Mouse (Mus musculus) hematopoietic stem cell, adult 5-6 weeks (primary cell): Measurements from ENCODE around the gene Guca1b. TPM values are rescaled to one million over a fixed set of nuclear protein-coding genes. Genes with fewer than 3 reads are reported as not detected.
"Not testable (repeated sequence)": the region's sequence is repeated elsewhere in the genome, so short reads cannot be mapped to it uniquely, and the experiment has no call there.

Source experiments
- ATAC-seq, 2 experiments: fragments of 125-278 bp in 1 of 2; replicated peaks in 1 of 2; 2 replicates each; pipeline ENCODE4 v1.8.0; 2016 to 2017; ENCODE audit warnings: inconsistent platforms in 2 of 2, mild to moderate bottlenecking in 2 of 2, moderate number of reproducible peaks in 2 of 2, low read depth in 1 of 2, moderate TSS enrichment in 1 of 2; ENCODE audit not compliant: low FRiP score in 2 of 2, poor library complexity in 2 of 2, severe bottlenecking in 2 of 2, insufficient read depth in 1 of 2, low TSS enrichment in 1 of 2
- total RNA-seq: library from RNA; stranded (forward); fragments of 172-1452, 232-1000 nt; gene quantifications from 2 replicates; pipeline ENCODE4 v1.2.3, GENCODE M21; 2017

The Guca1b gene
- total RNA-seq, 1 experiment from 2014 or later, result not detected

- no peak for ATAC-seq
These were observed 15.3 kb downstream of the Guca1b start, which contains the start of gene Guca1a for GRCm38 (mm10) chr17:47400451-47400850. TSS of gene Guca1a (minus strand) at chr17:47400584.

DNA sequence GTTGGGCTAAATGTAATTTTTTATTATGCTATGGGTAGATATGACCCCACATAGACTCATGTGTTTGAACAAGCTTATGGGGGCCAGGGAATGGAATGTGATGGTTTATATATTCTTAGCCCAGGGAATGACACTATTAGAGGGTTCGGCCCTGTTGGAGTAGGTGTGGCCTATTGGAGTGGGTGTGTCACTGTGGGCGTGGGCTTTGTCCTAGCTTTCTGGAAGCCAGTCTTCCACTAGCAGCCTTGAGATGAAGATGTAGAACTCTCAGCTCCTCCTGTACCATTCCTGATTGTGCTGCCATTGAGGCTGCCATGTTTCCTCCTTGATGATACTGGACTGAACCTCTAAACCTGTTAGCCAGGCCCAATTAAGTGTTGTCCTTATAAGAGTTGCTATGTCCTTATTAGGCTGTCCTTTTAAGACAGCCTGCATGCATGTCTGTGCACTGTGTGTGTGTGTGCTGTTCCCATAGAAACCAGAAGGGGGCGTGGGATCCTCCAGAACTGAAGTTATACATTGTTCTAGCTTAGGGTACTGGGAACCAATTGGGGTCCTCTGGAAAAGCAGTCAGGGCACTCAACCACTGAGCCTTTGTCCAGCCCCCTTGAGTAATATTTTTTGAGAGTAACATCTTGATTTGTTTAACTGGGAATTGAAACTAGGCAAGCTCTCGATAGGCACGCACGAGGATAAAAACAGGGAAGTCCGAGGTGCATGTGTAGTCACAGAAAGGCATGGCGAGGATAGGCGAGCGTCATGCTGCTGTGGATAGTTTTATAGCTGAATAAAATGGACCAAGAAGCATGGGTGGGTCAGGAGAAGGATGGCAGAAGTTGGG is 22.7 kb downstream of the Guca1b start:
- no peak for ATAC-seq

GRCm38 (mm10) chr17:47408558-47408898 is 23.3 kb downstream of the Guca1b start:
- peak; percentile 79 to 86 for ATAC-seq

- ATAC-seq, result peak; percentile 27 to 38; a peak in 3 of 4 replicates
These were observed 25.0 kb downstream of the Guca1b start for GRCm38 (mm10) chr17:47409897-47410861.

DNA sequence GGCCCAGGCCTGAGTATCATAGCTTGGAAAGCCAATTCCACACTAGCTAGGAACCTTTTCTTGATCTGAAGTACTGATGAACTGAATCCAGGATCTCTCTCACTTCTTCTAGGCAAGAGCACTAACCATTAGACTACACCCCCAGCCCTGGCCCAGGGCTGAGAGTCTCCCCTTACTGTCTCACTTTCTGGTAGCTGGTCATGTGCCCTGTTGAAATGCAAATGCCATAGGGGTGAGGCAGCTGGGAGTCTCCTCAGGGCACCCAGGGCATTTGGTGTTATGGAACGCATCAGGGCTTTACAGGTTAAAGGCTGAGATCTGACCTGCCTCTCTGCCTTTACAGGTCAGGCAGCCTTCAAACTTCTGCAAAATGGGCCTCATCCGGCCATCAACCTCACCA is 35.0 kb downstream of the Guca1b start:
- no peak for ATAC-seq

DNA sequence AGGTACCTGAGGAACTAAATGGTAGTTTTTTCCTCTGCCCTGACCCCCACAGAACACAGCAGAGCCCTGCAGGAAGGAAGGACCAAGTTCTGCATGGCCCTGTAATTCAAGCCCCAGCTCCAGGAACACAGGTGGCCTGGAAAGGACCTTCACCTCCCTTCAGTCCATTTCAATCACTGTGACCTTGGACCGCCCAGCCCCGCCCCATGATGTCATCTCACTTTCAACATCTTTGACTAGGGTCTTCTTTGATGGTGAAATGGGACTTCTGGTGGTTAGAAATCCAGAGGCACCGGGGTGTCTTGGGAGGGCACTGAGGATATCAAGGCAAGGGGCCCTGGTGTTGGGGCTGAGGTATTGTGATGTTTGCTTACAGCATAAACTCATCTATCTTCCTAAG is 36.4 kb downstream of the Guca1b start:
- ATAC-seq, result no peak

DNA sequence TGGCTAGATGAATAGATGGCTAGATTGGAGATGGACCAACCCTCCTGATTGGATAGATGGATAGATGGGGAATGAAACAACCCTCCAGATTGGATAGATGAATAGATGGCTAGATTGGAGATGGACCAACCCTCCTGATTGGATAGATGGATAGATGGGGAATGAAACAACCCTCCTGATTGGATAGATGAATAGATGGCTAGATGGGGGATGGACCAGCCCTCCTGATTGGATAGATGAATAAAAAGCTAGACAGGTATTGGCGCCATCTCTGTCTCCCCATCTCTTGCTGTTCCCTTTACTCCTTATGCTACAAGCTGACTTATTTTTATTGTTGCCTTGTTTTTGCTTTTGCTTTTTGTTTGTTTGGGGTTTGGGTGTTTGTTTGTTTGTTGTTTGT is 37.4 kb downstream of the Guca1b start:
- not testable (repeated sequence) for ATAC-seq

DNA sequence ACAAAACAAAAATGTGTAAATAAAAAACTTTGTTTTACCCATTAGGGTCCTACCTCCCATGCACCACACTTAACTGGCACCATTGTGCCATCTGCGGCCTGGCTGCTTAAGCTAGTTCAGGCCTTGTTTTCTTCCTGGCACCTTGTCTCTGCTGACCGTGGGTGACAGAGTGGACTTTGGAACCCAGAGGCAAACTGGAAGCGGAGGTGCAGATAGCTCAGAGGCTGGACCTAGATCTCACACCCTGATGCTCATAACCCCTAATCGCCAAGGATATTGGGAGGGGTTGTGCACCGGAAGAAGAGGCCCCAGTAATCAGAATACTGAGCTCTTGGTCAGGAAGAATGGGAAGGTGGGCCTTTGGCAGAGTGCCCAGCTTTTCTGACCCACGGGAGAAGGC is 39.0 kb downstream of the Guca1b start:
- no peak for ATAC-seq

GRCm38 (mm10) chr17:47427316-47427715 is 42.1 kb downstream of the Guca1b start:
- no peak for ATAC-seq

DNA sequence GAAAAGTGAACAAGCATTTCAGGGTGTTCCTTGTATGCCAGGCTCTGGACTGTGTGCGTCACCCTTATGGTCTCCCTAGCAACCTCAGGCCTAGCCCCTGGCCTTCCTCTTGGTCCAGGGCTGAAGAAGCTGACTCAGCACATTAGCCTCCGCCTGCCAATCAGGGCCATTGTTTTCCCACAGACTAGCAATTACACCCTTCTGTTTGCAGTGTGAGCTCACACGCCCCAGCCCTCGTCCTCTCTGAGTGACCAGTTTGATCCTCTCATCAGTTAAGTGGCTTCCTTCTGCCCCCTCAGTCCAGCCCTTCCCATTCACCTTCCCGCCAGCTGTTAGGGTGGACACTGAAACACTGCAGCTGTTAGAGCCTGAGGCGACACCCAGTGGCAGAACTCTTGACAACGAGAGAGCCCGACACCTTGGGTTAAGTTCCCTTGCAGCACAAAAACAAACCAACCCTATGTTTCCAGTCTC is 43.7 kb downstream of the Guca1b start:
- peak; percentile 42 to 71; a peak in 1 of 4 replicates for ATAC-seq

DNA sequence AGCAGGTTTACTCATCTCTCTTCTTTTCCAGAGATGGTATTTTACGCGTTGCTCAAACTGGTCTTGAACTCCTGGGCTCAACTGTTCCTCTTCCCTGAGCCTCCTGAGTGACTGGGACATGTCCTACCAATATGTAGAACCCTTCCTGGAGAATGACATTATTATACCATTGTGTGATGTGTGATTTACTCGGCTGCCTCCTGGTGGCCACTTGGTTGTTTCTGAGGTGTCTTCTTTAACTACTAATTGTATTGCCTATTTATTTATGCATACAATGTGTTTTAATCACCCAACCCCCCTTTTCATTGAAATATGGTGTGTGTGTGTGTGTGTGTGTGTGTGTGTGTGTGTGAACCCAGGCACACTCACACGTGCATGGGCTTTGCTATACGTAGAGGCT is 45.6 kb downstream of the Guca1b start:
- no peak for ATAC-seq

DNA sequence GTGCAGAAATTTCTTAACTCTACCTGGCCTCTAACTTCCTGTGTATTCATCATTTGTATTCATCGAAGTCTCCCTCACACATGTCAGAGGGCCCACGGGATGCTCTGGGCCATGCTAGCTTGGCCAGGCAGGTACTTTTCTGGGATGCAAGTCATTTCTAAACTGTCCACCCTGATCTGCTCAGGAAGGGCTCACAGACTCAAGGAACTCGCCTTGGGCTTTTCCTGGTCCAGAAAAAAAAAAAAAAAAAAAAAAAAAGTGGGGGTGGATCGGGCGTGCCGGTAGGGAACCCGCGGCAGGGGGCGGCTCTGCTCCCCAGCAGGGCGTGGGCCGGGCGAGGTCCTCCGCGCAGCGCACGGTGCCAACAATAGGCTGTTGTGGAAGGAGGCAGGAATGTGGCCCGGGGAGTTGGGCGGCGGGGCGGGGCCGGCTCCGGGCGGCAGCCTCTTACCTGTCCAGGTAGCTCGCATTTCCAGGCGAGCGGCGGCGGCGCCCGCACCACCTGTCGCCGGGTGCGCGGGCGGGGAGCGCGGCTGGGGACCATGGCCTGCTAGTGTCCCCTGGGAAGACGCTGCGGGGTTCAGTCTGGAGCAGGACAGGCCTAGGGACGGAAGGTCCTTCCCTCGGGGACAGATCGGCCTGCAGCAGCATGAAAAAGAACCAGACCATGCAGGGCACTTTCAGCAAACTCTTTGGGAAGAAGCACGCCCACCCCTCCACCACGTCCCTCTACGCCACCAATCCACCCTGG is 51.1 kb downstream of the Guca1b start, which contains the start of gene AI661453:
TSS of gene AI661453 (plus strand) at position 460 of the 751 bp plus-strand sequence.
- ATAC-seq, result no peak

DNA sequence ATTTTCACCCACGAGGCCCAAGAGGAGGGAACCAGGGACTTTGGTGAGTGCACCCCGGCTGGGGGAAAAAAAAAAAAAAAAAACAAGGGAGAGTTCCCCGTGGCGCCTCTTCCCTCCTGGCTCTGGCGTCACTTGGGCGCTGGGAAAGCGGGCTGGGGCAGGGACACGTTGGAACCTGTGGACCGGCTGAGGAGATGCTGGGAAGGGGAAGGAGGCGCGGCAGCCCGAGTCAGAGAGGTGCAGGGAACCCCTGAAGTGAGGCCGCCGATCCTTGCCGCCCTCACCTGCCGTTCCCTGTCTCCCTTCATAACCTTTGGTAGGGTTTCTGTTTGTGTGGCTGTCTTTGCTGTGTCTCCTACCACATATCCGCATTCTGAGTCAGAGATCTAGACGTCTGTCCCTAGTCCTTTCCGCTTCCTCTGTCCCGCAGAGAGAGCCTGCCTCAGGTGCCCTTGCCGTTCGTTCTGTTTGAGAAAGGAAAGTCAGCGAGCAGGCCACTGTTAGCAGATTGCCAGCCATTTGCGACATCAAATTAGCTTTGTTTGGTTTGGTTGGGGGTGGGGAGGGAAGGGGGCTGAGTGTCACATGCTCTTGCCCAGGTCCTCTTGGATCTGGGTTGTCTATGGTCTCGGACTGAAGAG is 51.8 kb downstream of the Guca1b start, which contains the start of gene 1700001C19Rik:
TSS of gene 1700001C19Rik (minus strand) at position 470 of the 641 bp plus-strand sequence.
- 0 out of 4 replicates have a peak, but pooled peaks of 1 of the 2 experiments have one; percentile 17 for ATAC-seq

- ATAC-seq, result no peak
These were observed 53.4 kb downstream of the Guca1b start for GRCm38 (mm10) chr17:47438611-47439010.

DNA sequence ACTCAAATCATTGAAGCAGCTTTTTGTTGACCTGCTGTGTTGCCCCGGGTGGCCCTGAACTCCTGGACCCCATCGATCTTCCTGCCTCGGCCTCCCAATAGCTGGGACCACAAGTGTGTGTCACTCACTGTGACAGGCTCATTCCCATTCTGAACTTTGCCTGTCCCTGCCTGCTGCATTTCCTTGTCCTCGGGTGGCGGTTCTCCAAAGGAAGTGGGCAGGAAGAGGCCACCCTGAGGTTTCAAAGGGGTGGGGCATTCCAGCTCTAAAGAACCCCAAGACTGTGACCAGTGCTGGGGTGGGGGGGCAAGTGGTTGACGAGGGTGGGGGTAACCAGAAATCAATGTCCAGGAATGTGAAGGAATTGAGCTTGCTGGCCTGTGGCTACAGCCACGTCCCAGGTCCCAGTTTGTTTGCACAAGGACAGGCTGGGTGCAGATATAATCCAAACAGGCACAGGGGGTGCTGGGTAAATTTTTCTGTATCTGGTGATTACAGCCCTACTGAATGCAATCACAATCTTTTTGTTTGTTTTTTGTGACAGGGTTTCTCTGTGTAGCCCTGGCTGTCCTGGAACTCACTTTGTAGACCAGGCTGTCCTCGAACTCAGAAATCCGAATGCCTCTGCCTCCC is 54.3 kb downstream of the Guca1b start:
- ATAC-seq, result peak; percentile 5 to 41; a peak in 3 of 4 replicates

DNA sequence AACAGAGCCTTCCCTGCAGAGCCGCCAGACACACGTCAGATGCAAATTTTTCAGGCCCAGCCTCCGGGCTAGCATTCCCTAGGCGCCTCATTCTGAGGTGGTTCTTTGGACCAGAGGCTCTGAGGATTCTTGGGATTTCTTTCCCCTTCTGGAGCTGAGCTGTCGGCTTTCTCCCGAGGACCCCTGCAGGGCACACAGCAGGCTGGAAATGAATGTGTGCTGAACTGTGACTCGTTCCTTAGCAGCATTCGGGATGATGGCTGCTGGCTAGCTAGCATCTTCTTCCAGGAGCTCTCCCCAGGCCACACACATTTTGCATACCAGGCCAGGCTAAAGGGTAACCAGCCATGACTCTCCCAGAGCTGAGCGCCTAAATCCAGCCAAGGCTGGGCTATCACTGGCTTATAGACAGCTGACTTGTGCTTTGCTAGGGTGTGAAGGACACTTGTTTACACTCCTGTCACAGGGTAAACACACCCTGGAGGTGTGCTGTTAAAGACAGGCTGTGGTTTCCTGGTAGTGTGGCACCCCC is 55.2 kb downstream of the Guca1b start:
- no peak for ATAC-seq
